Mouse (Mus musculus) brain, embryonic 14.5 days (tissue): ENCODE results near the gene Hist1h2ac.

Experiments
- CTCF ChIP-seq: fragments of 200-500 bp; IDR thresholded peaks from 2 replicates; pipeline ENCODE4 v1.5.1; 2012; ENCODE audit warnings: inconsistent platforms, mild to moderate bottlenecking, moderate library complexity, borderline replicate concordance; ENCODE audit not compliant: insufficient read depth, insufficient read length; ENCODE audit errors: extremely low read depth
- POLR2A ChIP-seq: fragments of 200-500 bp; IDR thresholded peaks from 2 replicates; pipeline ENCODE4 v1.6.1; 2012; ENCODE audit warnings: mild to moderate bottlenecking, inconsistent platforms, borderline replicate concordance; ENCODE audit not compliant: poor library complexity, insufficient read depth, insufficient read length, severe bottlenecking; ENCODE audit errors: extremely low read depth

DNA sequence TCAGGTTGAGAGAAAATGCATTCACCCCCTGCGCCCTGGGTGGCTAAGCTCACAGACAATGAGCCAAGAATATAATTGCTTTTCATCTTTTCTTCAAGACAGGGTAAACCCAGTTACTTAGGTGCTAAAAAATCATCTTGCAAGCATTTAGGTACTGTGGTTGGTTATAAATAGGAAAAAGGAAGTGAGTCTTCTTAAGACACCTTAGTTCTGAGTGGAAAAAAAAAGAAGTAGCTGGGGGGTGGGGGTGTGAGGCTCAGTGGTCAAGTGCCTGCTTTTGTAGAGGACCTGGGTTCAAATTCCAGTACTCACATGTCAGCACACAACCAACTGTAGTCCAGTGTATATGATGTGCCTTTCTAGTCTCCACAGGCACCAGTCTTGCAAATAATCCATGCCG lies 5.2 kb upstream of the Hist1h2ac start:
- TF ChIP-seq POLR2A: no peak
- TF ChIP-seq CTCF: no peak
